Mouse (Mus musculus): ENCODE data around the gene Eid3. TPM values are rescaled to one million over a fixed set of nuclear protein-coding genes. Genes with fewer than 3 reads are reported as not detected.

Gene Eid3
- total RNA-seq, 2 experiments from 2014 or later: 0.66 to 2.4 TPM

- intact Hi-C loops (cut with DNase I): loop anchor here (1.0 to 10.0 kb wide), 3 partner anchors 47 to 225 kb away; partner anchors contain the start of gene Nfyb
- DNase-seq (ENCODE audit: low spot score in 2 of 2): peak in 1 of 2 experiments; percentile 19
These were observed 6.9 kb upstream of the Eid3 start for GRCm38 (mm10) chr10:82859533-82859915.

GRCm38 (mm10) chr10:82860181-82860928 lies 6.1 kb upstream of the Eid3 start:
- intact Hi-C loops (cut with DNase I): loop anchor here (5.0 kb wide), 1 partner anchor 63 kb away; no protein-coding TSS in a partner anchor
- peak; percentile 50 to 61 for DNase-seq (ENCODE audit: low spot score in 2 of 2)

GRCm38 (mm10) chr10:82860929-82861315 lies 5.5 kb upstream of the Eid3 start:
- intact Hi-C loops (cut with DNase I): loop anchor here (5.0 kb wide), 1 partner anchor 64 kb away; no protein-coding TSS in a partner anchor
- no peak for DNase-seq (ENCODE audit: low spot score in 2 of 2)

- intact Hi-C loops (cut with DNase I): loop anchor here (5.0 kb wide), 1 partner anchor 66 kb away; no protein-coding TSS in a partner anchor
- no peak for DNase-seq (ENCODE audit: low spot score in 2 of 2)
These were observed 3.2 kb upstream of the Eid3 start for GRCm38 (mm10) chr10:82863106-82863680.

GRCm38 (mm10) chr10:82863827-82864226 lies 2.6 kb upstream of the Eid3 start:
- intact Hi-C loops (cut with DNase I): loop anchor here (5.0 kb wide), 1 partner anchor 67 kb away; no protein-coding TSS in a partner anchor
- DNase-seq (ENCODE audit: low spot score in 2 of 2): no peak

- intact Hi-C loops (cut with DNase I): no loop called here
- no peak for DNase-seq (ENCODE audit: low spot score in 2 of 2)
These were observed 406 bp downstream of the Eid3 start for GRCm38 (mm10) chr10:82866832-82867231.

- DNase-seq (ENCODE audit: low spot score in 2 of 2): no peak
- intact Hi-C loops (cut with DNase I): no loop called here
These were observed 2.1 kb downstream of the Eid3 start for GRCm38 (mm10) chr10:82868418-82869086.

GRCm38 (mm10) chr10:82875446-82875845 lies 9.0 kb downstream of the Eid3 start:
- intact Hi-C loops (cut with DNase I): no loop called here
- DNase-seq (ENCODE audit: low spot score in 2 of 2): no peak

GRCm38 (mm10) chr10:82876076-82876796 lies 9.8 kb downstream of the Eid3 start:
- intact Hi-C loops (cut with DNase I): no loop called here
- peak in 1 of 2 experiments; percentile 35 for DNase-seq (ENCODE audit: low spot score in 2 of 2)

GRCm38 (mm10) chr10:82887354-82887753 lies 20.9 kb downstream of the Eid3 start:
- DNase-seq (ENCODE audit: low spot score in 2 of 2): no peak
- intact Hi-C loops (cut with DNase I): no loop called here

- DNase-seq (ENCODE audit: low spot score in 2 of 2): no peak
- intact Hi-C loops (cut with DNase I): no loop called here
These were observed 22.1 kb downstream of the Eid3 start for GRCm38 (mm10) chr10:82888576-82888975.

- DNase-seq (ENCODE audit: low spot score in 2 of 2): no peak
These were observed 23.1 kb downstream of the Eid3 start for GRCm38 (mm10) chr10:82889447-82889973.

GRCm38 (mm10) chr10:82890936-82891335 lies 24.5 kb downstream of the Eid3 start:
- intact Hi-C loops (cut with DNase I): no loop called here
- DNase-seq (ENCODE audit: low spot score in 2 of 2): no peak

More at GRCm38 (mm10) chr10:82889447-82889973, 23.1 kb downstream of the Eid3 start:
- intact Hi-C loops (cut with DNase I): no loop called here

GRCm38 (mm10) chr10:82891427-82891826 lies 25.0 kb downstream of the Eid3 start:
- DNase-seq (ENCODE audit: low spot score in 2 of 2): no peak
- intact Hi-C loops (cut with DNase I): no loop called here

- DNase-seq (ENCODE audit: low spot score in 2 of 2): no peak
- intact Hi-C loops (cut with DNase I): no loop called here
These were observed 26.1 kb downstream of the Eid3 start for GRCm38 (mm10) chr10:82892442-82893055.

GRCm38 (mm10) chr10:82893872-82894650 lies 27.6 kb downstream of the Eid3 start:
- peak in 1 of 2 experiments; percentile 86 for DNase-seq (ENCODE audit: low spot score in 2 of 2)
- intact Hi-C loops (cut with DNase I): no loop called here

GRCm38 (mm10) chr10:82897936-82898335 lies 31.5 kb downstream of the Eid3 start:
- no peak for DNase-seq (ENCODE audit: low spot score in 2 of 2)
- intact Hi-C loops (cut with DNase I): no loop called here

GRCm38 (mm10) chr10:82898893-82899292 lies 32.5 kb downstream of the Eid3 start:
- intact Hi-C loops (cut with DNase I): no loop called here
- DNase-seq (ENCODE audit: low spot score in 2 of 2): no peak
